Mouse (Mus musculus) kidney, embryonic 15.5 days (tissue): Measurements from ENCODE around the gene Isg15. TPM values are rescaled to one million over a fixed set of nuclear protein-coding genes. Genes with fewer than 3 reads are reported as not detected.

Source experiments
- ATAC-seq: fragments of 200-750 bp; cut with Nextera tagmentation; replicated peaks from 2 replicates; pipeline ENCODE4 v1.8.0; 2017; ENCODE audit warnings: moderate TSS enrichment; ENCODE audit not compliant: low FRiP score
- H3K27ac ChIP-seq: fragments of 300-500 bp; sonication (generic); 2 replicates; pipeline ENCODE4 v1.5.1; 2015; ENCODE audit warnings: mild to moderate bottlenecking, inconsistent platforms
- H3K27me3 ChIP-seq: fragments of 300-500 bp; sonication (generic); 2 replicates; pipeline ENCODE4 v1.6.1; 2015; ENCODE audit warnings: inconsistent platforms
- H3K36me3 ChIP-seq: fragments of 300-500 bp; sonication (generic); 2 replicates; pipeline ENCODE4 v1.6.1; 2015; ENCODE audit warnings: inconsistent platforms
- H3K4me1 ChIP-seq: fragments of 300-500 bp; sonication (generic); 2 replicates; pipeline ENCODE4 v1.6.1; 2015; ENCODE audit warnings: inconsistent platforms
- H3K4me2 ChIP-seq: fragments of 300-500 bp; sonication (generic); 2 replicates; pipeline ENCODE4 v1.6.1; 2015; ENCODE audit warnings: moderate library complexity, mild to moderate bottlenecking, inconsistent platforms
- H3K4me3 ChIP-seq: fragments of 300-500 bp; sonication (generic); replicated peaks from 2 replicates; pipeline ENCODE4 v1.5.1; 2015; ENCODE audit warnings: mild to moderate bottlenecking, inconsistent platforms
- H3K9ac ChIP-seq: fragments of 300-500 bp; sonication (generic); 2 replicates; pipeline ENCODE4 v1.6.1; 2015; ENCODE audit warnings: mild to moderate bottlenecking, inconsistent platforms
- H3K9me3 ChIP-seq: fragments of 300-500 bp; sonication (generic); replicated peaks from 2 replicates; pipeline ENCODE4 v1.6.1; 2016; ENCODE audit warnings: inconsistent platforms
- WGBS: fragments of 180-500 bp; shearing (Covaris S2); methylation state at CpG from one replicate; pipeline ENCODE4 v1.1.7; 2015; ENCODE audit warnings: mixed read lengths; 5-methylcytosine and 5-hydroxymethylcytosine counted together
- polyA plus RNA-seq: library from polyadenylated mRNA; unstranded; fragments of >200 nt; fragmentation: Nextera tagmentation; extraction: Ambion mirVana; gene quantifications from 2 replicates; pipeline ENCODE4 v1.2.1, GENCODE M21; 2015

Gene Isg15
- 2.4 and 2.5 TPM in 2 replicates for polyA plus RNA-seq

DNA sequence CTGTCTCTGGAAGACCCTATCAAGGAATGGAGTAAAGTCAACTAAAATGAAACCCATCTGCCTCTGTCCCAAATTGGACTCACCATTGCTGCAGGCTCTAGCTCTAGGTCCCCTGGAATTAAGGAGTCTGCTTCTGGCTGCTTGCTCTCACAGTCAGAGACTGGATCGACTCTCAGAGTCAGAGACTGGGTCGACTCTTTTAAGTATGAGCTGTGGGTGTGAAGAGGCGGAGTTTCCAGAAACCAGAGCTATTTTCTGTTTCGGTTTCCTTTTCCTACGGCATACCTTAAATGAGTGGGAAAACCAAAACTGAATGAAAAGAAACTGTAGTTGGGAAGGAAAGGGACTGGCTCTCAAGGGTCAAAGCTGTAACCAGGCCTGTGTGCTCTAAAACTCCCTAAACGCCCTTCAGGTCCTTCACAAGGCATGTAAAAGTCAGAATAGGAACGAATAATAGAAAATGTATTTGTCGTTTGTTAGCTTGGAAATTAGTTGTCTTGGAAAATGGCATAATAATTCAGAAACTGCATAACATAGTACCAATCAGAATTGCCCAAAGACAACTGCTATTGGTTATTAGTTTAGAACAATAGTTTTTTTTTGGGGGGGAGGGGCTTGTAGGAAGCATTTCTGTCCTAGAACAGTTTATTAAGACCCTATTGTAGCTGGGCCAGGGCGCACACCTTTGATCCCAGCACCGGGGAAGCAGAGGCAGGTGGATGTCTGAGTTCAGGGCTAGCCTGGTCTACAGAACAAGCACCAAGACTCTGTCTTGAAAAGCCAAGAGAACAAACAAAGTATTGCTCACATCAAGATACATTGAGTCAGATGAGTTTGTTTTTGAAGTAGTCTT is at the start of gene Isg15:
TSS of gene Isg15 (minus strand) at position 196 of the 853 bp plus-strand sequence.
- H3K9me3 ChIP-seq, result no peaks in the 10 kb centered on the region
- ATAC-seq, result no peak
- 54% methylated on average over 10 of the region's 10 CpGs for WGBS
- H3K36me3 ChIP-seq, result no peaks in the 10 kb centered on the region
- H3K9ac ChIP-seq, result no peak within 1 kb of the TSS
- no peak within 1 kb of the TSS for H3K4me3 ChIP-seq
- no peak within 1 kb of the TSS for H3K4me2 ChIP-seq
- H3K27me3 ChIP-seq, result peaks cover 14% of the 10 kb centered on the region
- no peak within 1 kb of the TSS for H3K27ac ChIP-seq
- peaks cover 41% of the 10 kb centered on the region for H3K4me1 ChIP-seq

DNA sequence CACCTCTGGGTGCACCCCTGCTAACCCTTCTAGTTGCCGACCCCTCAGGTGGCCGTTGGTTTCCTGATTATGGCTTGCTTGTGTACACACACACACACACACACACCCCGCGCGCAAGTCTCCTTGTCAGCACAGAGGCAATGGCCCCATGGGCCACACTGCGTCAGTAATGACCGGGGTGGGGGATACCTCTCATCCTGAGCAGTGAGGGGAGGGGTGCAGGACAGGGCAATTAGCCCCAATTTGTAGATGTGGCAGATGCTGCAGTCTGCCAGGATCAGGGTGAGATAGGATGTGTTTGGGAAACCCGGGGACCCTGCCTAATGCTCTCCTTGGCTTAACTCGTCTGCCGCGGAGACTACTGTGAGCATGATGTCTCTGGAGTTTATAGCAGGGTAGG is 48.9 kb upstream of the Isg15 start:
- Histone ChIP-seq H3K9ac (no peak overlapping the region), H3K27ac (no peak overlapping the region), H3K36me3 (peaks cover 51% of the 10 kb centered on the region), H3K27me3 (peaks cover 25% of the 10 kb centered on the region), H3K4me3 (no peak overlapping the region), H3K4me1 (peaks cover 11% of the 10 kb centered on the region), H3K9me3 (no peaks in the 10 kb centered on the region), H3K4me2 (no peak overlapping the region)
- ATAC-seq, result no peak
- WGBS, result 56% methylated on average over 11 of the region's 11 CpGs

- no peak for ATAC-seq
- peak overlapping the region; percentile 97 for H3K4me3 ChIP-seq
- peak overlapping the region; percentile 88 for H3K9ac ChIP-seq
- H3K36me3 ChIP-seq, result peaks cover 62% of the 10 kb centered on the region
- peaks cover 29% of the 10 kb centered on the region for H3K4me1 ChIP-seq
- no peaks in the 10 kb centered on the region for H3K9me3 ChIP-seq
- peak overlapping the region; percentile 92 for H3K4me2 ChIP-seq
- no peaks in the 10 kb centered on the region for H3K27me3 ChIP-seq
- H3K27ac ChIP-seq, result peak overlapping the region; percentile 98
- WGBS, result 24% methylated on average over 58 of the region's 60 CpGs
Measured at GRCm38 (mm10) chr4:156236651-156237447, 36.2 kb upstream of the Isg15 start.

- Histone ChIP-seq H3K4me3 (peak within 1 kb of the TSS; percentile 97), H3K9ac (peak within 1 kb of the TSS; percentile 88), H3K4me2 (peak within 1 kb of the TSS; percentile 92), H3K9me3 (no peaks in the 10 kb centered on the region), H3K36me3 (peaks cover 62% of the 10 kb centered on the region), H3K27ac (peak within 1 kb of the TSS; percentile 98), H3K4me1 (peaks cover 29% of the 10 kb centered on the region), H3K27me3 (no peaks in the 10 kb centered on the region)
- under 1% methylated on average over 90 of the region's 90 CpGs for WGBS
- ATAC-seq, result peak; percentile 91
Measured at GRCm38 (mm10) chr4:156235808-156236533, 35.4 kb upstream of the Isg15 start, which contains the start of gene Noc2l. Gene Noc2l (plus strand): TSS chr4:156236010.

DNA sequence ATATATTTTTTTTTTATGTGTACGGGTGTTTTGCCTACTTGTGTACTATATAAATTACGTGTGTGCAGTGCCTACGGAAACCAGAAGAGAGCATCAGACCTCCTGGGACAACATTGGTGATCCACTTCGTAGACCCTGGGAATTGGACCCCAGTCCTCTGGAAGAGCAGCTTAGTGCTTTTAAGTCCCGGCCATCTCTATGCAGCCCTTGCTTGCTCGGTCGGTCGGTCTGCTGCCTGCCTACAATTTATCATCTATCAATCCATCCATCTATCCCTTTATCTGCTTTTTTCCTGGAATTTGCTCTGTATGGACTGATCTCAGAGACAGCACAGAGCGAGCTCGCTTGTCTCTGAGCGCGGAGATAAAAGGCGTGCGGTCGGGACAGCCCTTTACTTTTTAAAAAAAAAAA is 34.7 kb upstream of the Isg15 start:
- 1% methylated on average over 15 of the region's 15 CpGs for WGBS
- H3K27me3 ChIP-seq, result no peaks in the 10 kb centered on the region

GRCm38 (mm10) chr4:156234701-156235213 is 34.1 kb upstream of the Isg15 start, which contains the start of gene Plekhn1:
Gene Plekhn1 (minus strand): TSS chr4:156234857.
- H3K36me3 ChIP-seq, result peaks cover 62% of the 10 kb centered on the region
- peak within 1 kb of the TSS; percentile 92 for H3K4me2 ChIP-seq
- peak within 1 kb of the TSS; percentile 97 for H3K4me3 ChIP-seq
- H3K27me3 ChIP-seq, result no peaks in the 10 kb centered on the region
- under 1% methylated on average over 36 of the region's 48 CpGs for WGBS
- H3K27ac ChIP-seq, result peak within 1 kb of the TSS; percentile 98
- H3K4me1 ChIP-seq, result peaks cover 29% of the 10 kb centered on the region
- peak within 1 kb of the TSS; percentile 88 for H3K9ac ChIP-seq
- peak; percentile 48 for ATAC-seq
- H3K9me3 ChIP-seq, result no peaks in the 10 kb centered on the region

More for the DNA sequence above, 34.7 kb upstream of the Isg15 start:
- peak; percentile 12 for ATAC-seq
- H3K9me3 ChIP-seq, result no peaks in the 10 kb centered on the region
- peaks cover 29% of the 10 kb centered on the region for H3K4me1 ChIP-seq
- peak overlapping the region; percentile 88 for H3K9ac ChIP-seq
- H3K4me3 ChIP-seq, result peak overlapping the region; percentile 97
- H3K27ac ChIP-seq, result peak overlapping the region; percentile 98
- H3K36me3 ChIP-seq, result peaks cover 62% of the 10 kb centered on the region
- peak overlapping the region; percentile 92 for H3K4me2 ChIP-seq

DNA sequence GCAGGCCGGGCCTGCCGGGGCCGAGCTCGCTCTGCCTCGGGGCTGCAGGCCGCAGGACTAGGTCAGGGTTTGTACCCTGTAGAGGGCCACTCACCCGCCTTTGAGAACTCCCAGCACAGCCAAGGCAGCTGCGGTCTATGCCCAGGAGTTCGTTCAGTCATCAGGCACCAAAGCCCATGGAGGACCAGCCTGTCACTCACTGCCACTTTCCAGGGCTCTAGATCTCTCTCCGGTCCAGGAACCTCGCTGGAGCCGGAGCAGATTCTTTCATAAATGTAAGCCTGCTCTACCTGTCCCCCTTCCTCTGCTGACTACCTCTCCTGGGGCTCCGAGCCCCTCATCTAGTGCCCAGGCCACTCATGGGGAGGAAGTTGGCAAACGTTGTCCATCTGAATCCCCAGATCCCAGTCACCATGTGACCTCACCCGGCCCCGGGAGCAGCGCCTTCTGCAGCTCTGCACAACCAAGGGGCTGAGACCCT is 33.4 kb upstream of the Isg15 start:
- Histone ChIP-seq H3K4me1 (peaks cover 29% of the 10 kb centered on the region), H3K27me3 (no peaks in the 10 kb centered on the region), H3K9ac (peak overlapping the region; percentile 77), H3K4me2 (peak overlapping the region; percentile 92), H3K36me3 (peaks cover 62% of the 10 kb centered on the region), H3K9me3 (no peaks in the 10 kb centered on the region), H3K27ac (peak overlapping the region; percentile 77), H3K4me3 (peak overlapping the region; percentile 97)
- ATAC-seq, result no peak
- 2% methylated on average over 17 of the region's 17 CpGs for WGBS

GRCm38 (mm10) chr4:156228393-156229024 is 27.9 kb upstream of the Isg15 start:
- Histone ChIP-seq H3K27ac (no peak overlapping the region), H3K4me1 (peaks cover 15% of the 10 kb centered on the region), H3K36me3 (peaks cover 45% of the 10 kb centered on the region), H3K4me2 (peak overlapping the region; percentile 39), H3K27me3 (no peaks in the 10 kb centered on the region), H3K9me3 (no peaks in the 10 kb centered on the region), H3K9ac (no peak overlapping the region), H3K4me3 (peak overlapping the region; percentile 12)
- WGBS, result 24% methylated on average over 12 of the region's 12 CpGs
- peak; percentile 49; the same call in 1 of the 2 replicates for ATAC-seq

GRCm38 (mm10) chr4:156227752-156228392 is 27.3 kb upstream of the Isg15 start:
- 37% methylated on average over 18 of the region's 18 CpGs for WGBS
- no peaks in the 10 kb centered on the region for H3K27me3 ChIP-seq
- no peak overlapping the region for H3K9ac ChIP-seq
- H3K4me3 ChIP-seq, result peak overlapping the region; percentile 12
- ATAC-seq, result 0 out of 2 replicates have a peak, but pooled peaks have one; percentile 23
- peaks cover 42% of the 10 kb centered on the region for H3K36me3 ChIP-seq
- no peak overlapping the region for H3K27ac ChIP-seq
- H3K4me2 ChIP-seq, result peak overlapping the region; percentile 39
- peaks cover 11% of the 10 kb centered on the region for H3K4me1 ChIP-seq
- H3K9me3 ChIP-seq, result no peaks in the 10 kb centered on the region

DNA sequence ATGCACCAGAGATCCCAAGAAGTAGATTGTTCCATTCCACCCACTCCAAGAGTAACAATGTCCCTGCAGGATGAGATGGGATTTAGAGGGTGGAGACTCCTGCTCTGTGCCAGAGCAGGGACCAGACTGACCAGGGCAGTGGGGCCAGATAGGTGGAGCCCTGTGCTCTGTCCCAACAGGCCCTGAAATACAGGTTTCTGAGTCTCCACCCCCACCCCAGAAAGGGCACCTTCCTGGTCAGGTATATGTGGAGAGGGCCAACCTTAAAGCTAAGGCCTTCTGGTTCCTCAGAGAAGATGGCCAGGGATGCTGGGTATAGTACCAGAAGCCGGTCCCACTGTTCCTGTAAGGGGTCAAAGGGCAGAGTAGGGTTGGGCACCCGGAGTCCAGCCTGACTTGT is 23.7 kb upstream of the Isg15 start:
- peaks cover 11% of the 10 kb centered on the region for H3K4me1 ChIP-seq
- H3K4me2 ChIP-seq, result no peak overlapping the region
- no peaks in the 10 kb centered on the region for H3K27me3 ChIP-seq
- no peak overlapping the region for H3K9ac ChIP-seq
- no peak overlapping the region for H3K4me3 ChIP-seq
- H3K36me3 ChIP-seq, result peaks cover 6% of the 10 kb centered on the region
- ATAC-seq, result no peak
- no peaks in the 10 kb centered on the region for H3K9me3 ChIP-seq
- 88% methylated on average over 2 of the region's 2 CpGs for WGBS
- H3K27ac ChIP-seq, result no peak overlapping the region
